ENCODE assay signal across 1 mouse cellular context in the genomic region with DNA sequence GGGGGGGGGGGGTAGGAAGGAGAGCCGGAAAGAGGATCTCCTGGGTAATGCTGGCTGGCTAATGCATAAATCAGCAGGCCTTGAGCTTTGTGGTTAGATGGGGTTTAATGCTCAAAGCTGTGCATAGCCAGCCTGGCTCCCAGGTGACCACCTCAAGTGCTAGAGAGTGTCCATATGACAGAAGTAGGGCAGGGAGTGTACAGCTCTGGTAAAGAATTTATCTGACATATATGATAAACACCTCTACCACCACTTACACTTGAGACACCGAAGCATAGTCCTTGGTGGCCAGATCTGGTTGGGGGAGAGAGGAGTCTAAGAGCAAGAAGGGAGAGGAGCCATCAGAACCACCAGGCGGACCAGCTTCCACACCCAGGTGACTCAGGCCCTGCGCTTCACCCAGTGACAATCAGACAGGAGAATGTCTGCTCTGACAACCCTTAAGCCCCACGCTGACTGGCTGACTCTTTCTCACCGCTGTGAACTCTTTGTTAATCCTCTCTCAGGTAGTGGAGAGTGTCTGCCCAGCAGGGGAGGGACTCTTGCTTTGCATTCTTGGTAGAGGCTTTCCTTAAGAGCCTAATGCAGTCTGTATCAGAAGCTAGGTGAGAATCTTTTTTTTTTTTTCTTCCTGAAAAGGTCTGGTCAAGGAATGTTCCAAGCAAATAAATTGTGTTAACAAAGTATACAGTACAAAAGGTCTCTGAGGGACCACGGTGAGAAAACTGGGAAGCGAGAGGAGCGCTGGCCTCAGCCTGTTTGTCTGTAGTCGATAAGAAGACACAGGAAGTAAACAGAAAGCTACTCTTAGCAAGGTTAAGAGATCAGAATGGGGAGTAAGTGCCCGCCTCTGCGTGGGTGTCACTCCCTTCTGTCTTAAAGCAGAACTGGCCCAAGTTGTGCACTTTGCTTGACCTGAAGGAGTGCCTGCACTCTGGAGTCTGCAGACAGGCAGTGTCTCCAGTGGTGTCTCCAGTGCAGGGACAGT.
A peak's percentile ranks its signal among the peaks of the same experiment; 100 is the strongest.
TF ChIP-seq lines count a peak whose summit lies in the region.

No protein-coding gene starts in this region.

TF ChIP-seq in MEL, 35 proteins besides CTCF, POLR2A, EP300 and RAD21 (continued from another document):
- no peak for TF ChIP-seq MEF2A (IDR thresholded peaks at IDR 0.05; ENCODE audit: extremely low read depth, insufficient replicate concordance, low read depth, low read length, poor library complexity, severe bottlenecking)
- TF ChIP-seq ETS1 (IDR thresholded peaks at IDR 0.05; ENCODE audit: low read depth, low read length): peak; percentile 53; the same call in 1 of the 2 replicates
